Mouse (Mus musculus): ENCODE results near the gene Aldoc.

DNA sequence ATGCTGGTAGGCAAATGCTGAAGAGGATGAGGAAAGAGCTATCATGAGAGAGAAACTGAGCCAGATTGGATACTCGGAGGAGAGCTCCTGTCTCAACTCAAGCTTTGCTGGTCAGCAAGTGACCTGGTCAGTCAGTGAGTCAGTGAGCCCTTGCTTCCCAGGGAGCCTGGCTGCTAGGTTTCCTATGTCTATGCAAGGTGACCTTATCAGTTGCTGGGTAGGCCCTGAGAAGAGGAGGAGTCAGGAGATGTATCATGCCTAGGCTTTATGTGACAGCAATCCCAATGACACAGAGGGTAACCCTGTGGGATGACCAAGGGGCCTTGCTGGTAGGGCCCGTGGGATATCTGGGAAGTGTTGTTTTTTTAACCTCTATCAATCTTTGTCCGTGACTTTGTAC, 49.4 kb downstream of the Aldoc start:
- TF ChIP-seq POLR2A (IDR thresholded peaks at IDR 0.05; ENCODE audit: low read depth, low read length): no peak
- TF ChIP-seq CTCF (IDR thresholded peaks at IDR 0.05; ENCODE audit: extremely low read depth, insufficient read depth, insufficient read length, insufficient replicate concordance): no peak
